Mouse (Mus musculus) CH12.LX (cell line): ENCODE results near the gene Fbxl17. TPM values are rescaled to one million over a fixed set of nuclear protein-coding genes. Genes with fewer than 3 reads are reported as not detected.

Experiments
- DNase-seq: peaks from one replicate; pipeline ENCODE4 v3.0.0-alpha.2; 2013; ENCODE audit errors: extremely low read depth
- H3K27ac ChIP-seq: 2 replicates; pipeline ENCODE4 v1.5.1; 2012; ENCODE audit warnings: low read depth, mild to moderate bottlenecking, control low read depth, moderate library complexity; ENCODE audit not compliant: insufficient read depth
- H3K27me3 ChIP-seq: replicated peaks from 2 replicates; pipeline ENCODE3; 2012; ENCODE audit warnings: inconsistent platforms
- H3K36me3 ChIP-seq, 2 experiments: replicated peaks in 1 of 2; 2 replicates each; pipeline versions ENCODE3 to v1.6.1; 2012; ENCODE audit warnings: inconsistent platforms in 1 of 2, low read length in 1 of 2, mild to moderate bottlenecking in 1 of 2, mixed read lengths in 1 of 2, moderate library complexity in 1 of 2; ENCODE audit not compliant: control insufficient read depth in 1 of 2, insufficient read depth in 1 of 2
- H3K4me1 ChIP-seq, 2 experiments: 2 replicates each; pipeline ENCODE4 v1.6.1; 2012; ENCODE audit warnings: inconsistent platforms in 1 of 2, moderate library complexity in 1 of 2; ENCODE audit not compliant: insufficient read depth in 2 of 2, control insufficient read depth in 1 of 2
- H3K4me2 ChIP-seq: 2 replicates; pipeline ENCODE4 v1.6.1; 2012; ENCODE audit warnings: low read depth, mild to moderate bottlenecking, control low read depth; ENCODE audit not compliant: poor library complexity, insufficient read depth, severe bottlenecking
- H3K4me3 ChIP-seq, 3 experiments: fragments of 150-350 bp in 1 of 3; sonication (generic) in 1 of 3; replicated peaks in 1 of 3; 2 replicates each; pipeline versions ENCODE3 to v1.5.1; 2011 to 2012; ENCODE audit warnings: low read depth in 2 of 3, low read length in 2 of 3, mild to moderate bottlenecking in 2 of 3, moderate library complexity in 2 of 3, control low read depth in 1 of 3, improper control_type of control experiment in 1 of 3, inconsistent platforms in 1 of 3, mixed read lengths in 1 of 3; ENCODE audit not compliant: poor library complexity in 1 of 3
- H3K79me2 ChIP-seq: replicated peaks from 2 replicates; pipeline ENCODE4 v1.6.1; 2012; ENCODE audit warnings: mild to moderate bottlenecking, moderate library complexity; ENCODE audit not compliant: control insufficient read depth, poor library complexity, insufficient read depth, severe bottlenecking; ENCODE audit errors: extremely low read depth
- H3K9ac ChIP-seq: 2 replicates; pipeline ENCODE4 v1.6.1; 2012; ENCODE audit warnings: low read depth, mild to moderate bottlenecking, control low read depth, moderate library complexity; ENCODE audit not compliant: insufficient read depth
- H3K9me3 ChIP-seq: replicated peaks from 2 replicates; pipeline ENCODE3; 2012; ENCODE audit warnings: low read length, inconsistent platforms, mixed read lengths
- BHLHE40 ChIP-seq: IDR thresholded peaks from 2 replicates; pipeline ENCODE4 v1.6.1; 2011; ENCODE audit warnings: mild to moderate bottlenecking, low read depth, low read length, improper control_type of control experiment
- CTCF ChIP-seq, 2 experiments: IDR thresholded peaks in 1 of 2; conservative IDR thresholded peaks in 1 of 2; 2 replicates each; pipeline ENCODE4 v1.5.1; 2011 to 2012; ENCODE audit warnings: low read depth in 2 of 2, low read length in 2 of 2, improper control_type of control experiment in 1 of 2, inconsistent platforms in 1 of 2, mild to moderate bottlenecking in 1 of 2, moderate library complexity in 1 of 2
- E2F4 ChIP-seq: IDR thresholded peaks from 2 replicates; pipeline ENCODE4 v1.6.1; 2011; ENCODE audit warnings: low read depth, low read length, improper control_type of control experiment; ENCODE audit not compliant: insufficient replicate concordance
- ELF1 ChIP-seq: IDR thresholded peaks from 2 replicates; pipeline ENCODE4 v1.6.1; 2014; ENCODE audit warnings: low read depth, mild to moderate bottlenecking, inconsistent platforms, low read length, improper control_type of control experiment
- EP300 ChIP-seq: IDR thresholded peaks from 2 replicates; pipeline ENCODE4 v1.6.1; 2011; ENCODE audit warnings: low read length, improper control_type of control experiment
- GABPA ChIP-seq: IDR thresholded peaks from 2 replicates; pipeline ENCODE4 v1.6.1; 2012; ENCODE audit warnings: low read depth, low read length, improper control_type of control experiment, inconsistent platforms; ENCODE audit not compliant: insufficient replicate concordance
- IRF4 ChIP-seq: IDR thresholded peaks from 2 replicates; pipeline ENCODE4 v1.6.1; 2014; ENCODE audit warnings: low read depth, mild to moderate bottlenecking, inconsistent platforms, low read length, improper control_type of control experiment
- JUND ChIP-seq: conservative IDR thresholded peaks from 2 replicates; pipeline ENCODE4 v1.6.1; 2011; ENCODE audit warnings: low read depth, low read length, improper control_type of control experiment
- KAT2A ChIP-seq: IDR thresholded peaks from 2 replicates; pipeline ENCODE4 v1.6.1; 2012; ENCODE audit warnings: low read length, improper control_type of control experiment, inconsistent platforms; ENCODE audit not compliant: insufficient replicate concordance
- MAFK ChIP-seq: IDR thresholded peaks from 2 replicates; pipeline ENCODE4 v1.6.1; 2011; ENCODE audit warnings: low read length, improper control_type of control experiment; ENCODE audit not compliant: insufficient replicate concordance
- MAX ChIP-seq: IDR thresholded peaks from 2 replicates; pipeline ENCODE4 v1.6.1; 2011; ENCODE audit warnings: low read length, improper control_type of control experiment
- MAZ ChIP-seq: IDR thresholded peaks from 2 replicates; pipeline ENCODE4 v1.6.1; 2012; ENCODE audit warnings: low read depth, mild to moderate bottlenecking, inconsistent platforms, low read length, improper control_type of control experiment, moderate library complexity
- PAX5 ChIP-seq: IDR thresholded peaks from 2 replicates; pipeline ENCODE4 v1.6.1; 2012; ENCODE audit warnings: low read length, inconsistent platforms, mixed read lengths
- POLR2A ChIP-seq: IDR thresholded peaks from 2 replicates; pipeline ENCODE4 v1.6.1; 2011; ENCODE audit warnings: low read depth, mild to moderate bottlenecking, improper control_type of control experiment, low read length
- SMC3 ChIP-seq: IDR thresholded peaks from 2 replicates; pipeline ENCODE4 v1.6.1; 2011; ENCODE audit warnings: low read depth, low read length, improper control_type of control experiment
- TCF12 ChIP-seq: IDR thresholded peaks from 2 replicates; pipeline ENCODE4 v1.6.1; 2014; ENCODE audit warnings: low read depth, mild to moderate bottlenecking, inconsistent platforms, low read length, improper control_type of control experiment
- USF2 ChIP-seq: conservative IDR thresholded peaks from 2 replicates; pipeline ENCODE4 v1.6.1; 2011; ENCODE audit warnings: low read depth, low read length, improper control_type of control experiment
- ZC3H11A ChIP-seq: IDR thresholded peaks from 2 replicates; pipeline ENCODE4 v1.6.1; 2012; ENCODE audit warnings: low read depth, mild to moderate bottlenecking, inconsistent platforms, low read length, improper control_type of control experiment
- ZKSCAN1 ChIP-seq: IDR thresholded peaks from 2 replicates; pipeline ENCODE4 v1.6.1; 2012; ENCODE audit warnings: low read depth, inconsistent platforms, low read length, improper control_type of control experiment, borderline replicate concordance
- ZMIZ1 ChIP-seq: IDR thresholded peaks from 2 replicates; pipeline ENCODE4 v1.6.1; 2012; ENCODE audit warnings: low read depth, mild to moderate bottlenecking, inconsistent platforms, low read length, improper control_type of control experiment
- dilution Hi-C: fragments of 300-500 bp; cut with MboI; formaldehyde crosslinking; loops from 2 replicates; pipeline ENCODE4 v1.14.3; 2020; ENCODE audit warnings: low sequenced_read_pairs; ENCODE audit not compliant: extremely low pct_unique_long_range_greater_than_20kb, extremely low pct_ligation_motif_present
- in situ Hi-C: fragments of 300-500 bp; cut with MboI; formaldehyde crosslinking; loops from 3 replicates; pipeline ENCODE4 v1.14.3; 2019; ENCODE audit warnings: low sequenced_read_pairs, low pct_ligation_motif_present, low pct_unique_long_range_greater_than_20kb, mixed read lengths
- polyA plus RNA-seq: library from polyadenylated mRNA; unstranded; fragments of >175 nt; gene quantifications from 2 replicates; pipeline ENCODE4 v1.2.1, GENCODE M21; 2012; ENCODE audit warnings: low read depth; ENCODE audit not compliant: insufficient read length
- total RNA-seq, 2 experiments: library from RNA; depleted of rRNA; stranded (reverse); fragments of 300-350 nt in 1 of 2; fragments of >200 nt in 1 of 2; gene quantifications; 2 replicates each; pipeline ENCODE4 v1.2.3; 2012 to 2014

The Fbxl17 gene
- total and polyA plus RNA-seq, 3 experiments = 4.0 to 6.9 (median 4.3) TPM

DNA sequence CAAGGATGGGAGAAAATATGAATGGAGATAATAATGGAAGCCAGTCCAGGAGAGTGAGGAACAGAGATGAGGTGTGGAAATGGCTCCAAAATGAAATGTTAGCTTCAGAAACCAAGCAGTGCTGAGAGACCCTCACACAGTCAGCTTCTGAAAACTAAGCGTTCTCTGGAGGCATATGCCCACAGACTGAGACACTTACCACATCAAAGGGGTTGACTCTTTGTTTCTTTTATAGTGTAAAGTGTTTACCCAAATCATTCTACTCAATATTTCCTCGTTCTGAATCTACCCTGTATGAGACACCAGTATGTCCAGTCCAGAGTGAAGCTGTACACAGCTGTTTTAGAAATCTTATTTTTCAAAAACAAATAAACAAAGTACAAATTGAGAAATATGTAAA is 204.3 kb downstream of the Fbxl17 start:
- H3K27me3 ChIP-seq = no peaks in the 10 kb centered on the region
- in situ Hi-C loops = no loop called here

DNA sequence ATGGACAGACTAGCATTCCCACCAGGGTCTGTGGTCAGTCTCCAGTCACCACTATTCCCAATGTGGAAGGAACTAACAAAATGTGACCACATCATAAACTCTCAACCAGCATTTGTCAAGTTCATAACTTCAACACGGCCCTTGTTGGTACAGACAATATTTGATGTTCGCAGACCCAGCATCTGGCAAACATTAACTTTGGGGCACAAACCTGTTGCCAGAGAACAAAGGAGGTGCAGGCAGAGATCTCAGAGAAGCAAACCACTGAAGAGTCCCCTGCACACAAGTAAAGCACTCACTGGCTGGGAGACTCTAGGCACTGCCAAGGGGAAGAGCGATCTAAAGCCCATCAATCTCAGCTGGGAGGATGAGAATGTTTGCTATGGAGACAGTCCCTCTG is 204.9 kb downstream of the Fbxl17 start:
- dilution Hi-C loops = no loop called here
- H3K9ac ChIP-seq = no peak overlapping the region
- in situ Hi-C loops = no loop called here
- H3K4me3 ChIP-seq = no peak overlapping the region
- no peaks in the 10 kb centered on the region for H3K79me2 ChIP-seq
- no peaks in the 10 kb centered on the region for H3K36me3 ChIP-seq
- TF ChIP-seq KAT2A = no peak
- no peak for TF ChIP-seq BHLHE40
- TF ChIP-seq GABPA = no peak
- TF ChIP-seq POLR2A = no peak
- no peak for TF ChIP-seq MAX
- TF ChIP-seq ZC3H11A = no peak
- no peak for TF ChIP-seq ZMIZ1
- TF ChIP-seq EP300 = no peak
- no peak for TF ChIP-seq MAZ
- TF ChIP-seq PAX5 = no peak
- no peak for TF ChIP-seq IRF4
- TF ChIP-seq SMC3 = no peak
- TF ChIP-seq JUND = no peak
- TF ChIP-seq ZKSCAN1 = no peak
- no peak for TF ChIP-seq CTCF (conservative IDR thresholded peaks at IDR 0.05 in 1 of 2, IDR thresholded peaks at IDR 0.05 in 1 of 2; ENCODE audit: low read depth in 2 of 2, low read length in 2 of 2)
- TF ChIP-seq MAFK = no peak
- TF ChIP-seq TCF12 = no peak
- TF ChIP-seq USF2 = no peak
- no peak for TF ChIP-seq E2F4
- no peak for TF ChIP-seq ELF1
- H3K27me3 ChIP-seq = no peaks in the 10 kb centered on the region
- no peak overlapping the region for H3K27ac ChIP-seq
- no peak overlapping the region for H3K4me2 ChIP-seq
- no peaks in the 10 kb centered on the region for H3K9me3 ChIP-seq
- DNase-seq = no peak
- no peaks in the 10 kb centered on the region for H3K4me1 ChIP-seq

More for the DNA sequence above, 204.3 kb downstream of the Fbxl17 start:
- Histone ChIP-seq H3K4me2 (no peak overlapping the region), H3K9ac (no peak overlapping the region), H3K4me3 (no peak overlapping the region), H3K79me2 (no peaks in the 10 kb centered on the region), H3K9me3 (no peaks in the 10 kb centered on the region), H3K36me3 (no peaks in the 10 kb centered on the region), H3K27ac (no peak overlapping the region), H3K4me1 (no peaks in the 10 kb centered on the region)
- TF ChIP-seq BHLHE40 (no peak), ZKSCAN1 (no peak), MAX (no peak), PAX5 (no peak)
- no peak for DNase-seq
- dilution Hi-C loops = no loop called here
